In genomic region chr5:77134465-77134864, GRCm38 (mm10) we compare ENCODE assay signal across 13 mouse cellular contexts. TPM values are rescaled to one million over a fixed set of nuclear protein-coding genes. Genes with fewer than 3 reads are reported as not detected.
A peak's percentile ranks its signal among the peaks of the same experiment; 100 is the strongest.
DNase-seq lines count a peak whose midpoint lies in the region; ATAC-seq lines count a peak whose summit lies in the region.
"Had no signal": no experiment of that assay in that cellular context is flagged by ENCODE, and none has a peak within 500 bp of the region (broad histone marks: within the 10 kb centered on the region; RNA-seq: fewer than 3 reads in every experiment).

No protein-coding gene starts in this region.

- H3K4me2 ChIP-seq in forebrain, embryonic 11.5 days (ENCODE audit: low read depth, low read length, severe bottlenecking) = no peak overlapping the region
- H3K4me2 ChIP-seq: kidney, embryonic 15.5 days had no signal

- no peak overlapping the region for H3K9ac ChIP-seq in forebrain, embryonic 11.5 days (ENCODE audit: low read length)
- H3K9ac ChIP-seq: kidney, embryonic 15.5 days had no signal

- H3K4me1 ChIP-seq in forebrain, embryonic 11.5 days (replicated peaks; ENCODE audit: control insufficient read depth, insufficient read depth, low read length) = peaks cover 7% of the 10 kb centered on the region; the same call in 1 of the 2 replicates
- H3K4me1 ChIP-seq: kidney, embryonic 15.5 days had no signal

- H3K9me3 ChIP-seq in forebrain, embryonic 11.5 days (ENCODE audit: control insufficient read depth, low read length) = no peaks in the 10 kb centered on the region
- H3K9me3 ChIP-seq: kidney, embryonic 15.5 days had no signal

- intact Hi-C loops in left cerebral cortex, postnatal 36 days (cut with DNase I) = no loop called here

- H3K27ac ChIP-seq in forebrain, embryonic 11.5 days (ENCODE audit: low read depth, low read length) = no peak overlapping the region
- H3K27ac ChIP-seq: kidney, embryonic 15.5 days had no signal

- H3K27me3 ChIP-seq in forebrain, embryonic 11.5 days (ENCODE audit: control insufficient read depth, insufficient read depth, low read length) = peaks cover 2% of the 10 kb centered on the region; the same call in 1 of the 2 replicates
- H3K27me3 ChIP-seq: kidney, embryonic 15.5 days had no signal

- H3K4me3 ChIP-seq in forebrain, embryonic 11.5 days (ENCODE audit: low read depth, low read length) = no peak overlapping the region
- H3K4me3 ChIP-seq: kidney, embryonic 15.5 days; myocyte had no signal

- H3K36me3 ChIP-seq in forebrain, embryonic 11.5 days (ENCODE audit: control insufficient read depth, insufficient read depth, low read length) = no peaks in the 10 kb centered on the region
- H3K36me3 ChIP-seq: kidney, embryonic 15.5 days had no signal

- peak; percentile 87 for DNase-seq in CD4-positive, CD25-positive, alpha-beta regulatory T cell, adult 2 months (ENCODE audit: low read depth, low spot score)
- peak; percentile 73 for DNase-seq in T-cell, adult 2 months (ENCODE audit: low spot score)
- DNase-seq in liver = peak; percentile 50
- no peak for DNase-seq in kidney, postnatal 14 days
- DNase-seq in forebrain, embryonic 11.5 days (ENCODE audit: low spot score) = no peak
- DNase-seq in left cerebral cortex, postnatal 36 days (ENCODE audit: low spot score in 2 of 2) = no peak
- DNase-seq: heart, postnatal 14 days; lung, postnatal 4 days; retina, postnatal 1 day had no signal

- peak; percentile 51; the same call in 1 of the 2 replicates for ATAC-seq in neutrophil, adult 5-6 weeks (ENCODE audit: extremely low read depth, insufficient number of reproducible peaks, low FRiP score, poor library complexity, severe bottlenecking)
- ATAC-seq in cerebellum, adult (ENCODE audit: insufficient number of reproducible peaks, low FRiP score, low TSS enrichment) = no peak
- no peak for ATAC-seq in forebrain, embryonic 11.5 days (replicated peaks; ENCODE audit: low FRiP score)

- WGBS in forebrain, embryonic 11.5 days = 83% methylated on average over 4 of the region's 4 CpGs

RNA-seq across cellular contexts. Expression of gene Hopx, which starts 19.5 kb away (rescaled TPM):
- total RNA-seq in neutrophil, adult 5-6 weeks (2017) = 13.6 and 16.1 TPM in 2 replicates
- polyA plus RNA-seq in forebrain, embryonic 11.5 days (2014; fragmentation: Nextera tagmentation; extraction: Ambion mirVana) = 0.63 and 0.87 TPM in 2 replicates
- 10 to 100 TPM; 28.6 to 28.8 TPM for total RNA-seq in left cerebral cortex, postnatal 36 days (2021)

Comparison
In these comparisons a context has a peak if more than half of its experiments do, and no peak if none do; other contexts are left out.
1. DNase-seq: peak in CD4-positive, CD25-positive, alpha-beta regulatory T cell, adult 2 months (single experiment), T-cell, adult 2 months (single experiment) and liver (single experiment); none in kidney, postnatal 14 days (single experiment), forebrain, embryonic 11.5 days (single experiment) and left cerebral cortex, postnatal 36 days (0 of 2).